Mouse (Mus musculus): ENCODE data around the gene Mrps5. TPM values are rescaled to one million over a fixed set of nuclear protein-coding genes. Genes with fewer than 3 reads are reported as not detected.
"Not testable (repeated sequence)": the region's sequence is repeated elsewhere in the genome, so short reads cannot be mapped to it uniquely, and the experiment has no call there.

The Mrps5 gene
- polyA plus RNA-seq, 1 experiment from 2014 or later: 173 TPM

GRCm38 (mm10) chr2:127559070-127559966, 27.7 kb upstream of the Mrps5 start:
- peak overlapping the region; percentile 61 for H3K4me2 ChIP-seq (ENCODE audit: low read length)
- peaks cover 9% of the 10 kb centered on the region for H3K4me1 ChIP-seq (replicated peaks; ENCODE audit: control insufficient read depth, insufficient read depth, low read length)
- peaks cover 10% of the 10 kb centered on the region for H3K27me3 ChIP-seq (replicated peaks; ENCODE audit: control insufficient read depth, insufficient read depth, low read length)
- H3K27ac ChIP-seq (ENCODE audit: low read length): 0 out of 2 replicates have a peak overlapping the region, but pooled peaks have one; percentile 43
- peak overlapping the region; percentile 41 for H3K4me3 ChIP-seq (replicated peaks; ENCODE audit: low read length)
- no peaks in the 10 kb centered on the region for H3K36me3 ChIP-seq (ENCODE audit: control insufficient read depth, insufficient read depth)
- H3K9me3 ChIP-seq (ENCODE audit: control insufficient read depth, low read length): no peaks in the 10 kb centered on the region
- peak; percentile 100 for ATAC-seq
- H3K9ac ChIP-seq (replicated peaks; ENCODE audit: low read depth, low read length): peak overlapping the region; percentile 18
- 10% methylated on average over 18 of the region's 18 CpGs for WGBS

GRCm38 (mm10) chr2:127573322-127573721, 13.7 kb upstream of the Mrps5 start:
- H3K4me3 ChIP-seq (replicated peaks; ENCODE audit: low read length): no peak overlapping the region
- peaks cover 22% of the 10 kb centered on the region for H3K36me3 ChIP-seq (ENCODE audit: control insufficient read depth, insufficient read depth)
- no peaks in the 10 kb centered on the region for H3K9me3 ChIP-seq (ENCODE audit: control insufficient read depth, low read length)
- ATAC-seq: no peak
- H3K27ac ChIP-seq (ENCODE audit: low read length): no peak overlapping the region
- H3K27me3 ChIP-seq (replicated peaks; ENCODE audit: control insufficient read depth, insufficient read depth, low read length): no peaks in the 10 kb centered on the region
- 61% methylated on average over 1 of the region's 1 CpGs for WGBS
- no peak overlapping the region for H3K4me2 ChIP-seq (ENCODE audit: low read length)
- H3K9ac ChIP-seq (replicated peaks; ENCODE audit: low read depth, low read length): no peak overlapping the region
- H3K4me1 ChIP-seq (replicated peaks; ENCODE audit: control insufficient read depth, insufficient read depth, low read length): no peaks in the 10 kb centered on the region

GRCm38 (mm10) chr2:127584436-127584858, 2.6 kb upstream of the Mrps5 start:
- H3K36me3 ChIP-seq (ENCODE audit: control insufficient read depth, insufficient read depth): no peaks in the 10 kb centered on the region
- no peak overlapping the region for H3K27ac ChIP-seq (ENCODE audit: low read length)
- peak overlapping the region; percentile 75 for H3K9ac ChIP-seq (replicated peaks; ENCODE audit: low read depth, low read length)
- 0% methylated on average over 24 of the region's 24 CpGs for WGBS
- H3K9me3 ChIP-seq (ENCODE audit: control insufficient read depth, low read length): no peaks in the 10 kb centered on the region
- ATAC-seq: peak; percentile 91
- peaks cover 29% of the 10 kb centered on the region for H3K4me1 ChIP-seq (replicated peaks; ENCODE audit: control insufficient read depth, insufficient read depth, low read length)
- peak overlapping the region; percentile 84 for H3K4me3 ChIP-seq (replicated peaks; ENCODE audit: low read length)
- peak overlapping the region; percentile 81 for H3K4me2 ChIP-seq (ENCODE audit: low read length)
- no peaks in the 10 kb centered on the region for H3K27me3 ChIP-seq (replicated peaks; ENCODE audit: control insufficient read depth, insufficient read depth, low read length)

- whole genome bisulfite sequencing: under 1% methylated on average over 22 of the region's 22 CpGs
- H3K27ac ChIP-seq (ENCODE audit: low read length): peak overlapping the region; percentile 95
- no peaks in the 10 kb centered on the region for H3K27me3 ChIP-seq (replicated peaks; ENCODE audit: control insufficient read depth, insufficient read depth, low read length)
- H3K4me2 ChIP-seq (ENCODE audit: low read length): peak overlapping the region; percentile 71
- ATAC-seq: peak; percentile 22; the same call in 1 of the 2 replicates
- peaks cover 29% of the 10 kb centered on the region for H3K4me1 ChIP-seq (replicated peaks; ENCODE audit: control insufficient read depth, insufficient read depth, low read length)
- peak overlapping the region; percentile 97 for H3K4me3 ChIP-seq (replicated peaks; ENCODE audit: low read length)
- H3K36me3 ChIP-seq (ENCODE audit: control insufficient read depth, insufficient read depth): peaks cover 3% of the 10 kb centered on the region; the same call in 1 of the 2 replicates
- H3K9ac ChIP-seq (replicated peaks; ENCODE audit: low read depth, low read length): peak overlapping the region; percentile 96
- no peaks in the 10 kb centered on the region for H3K9me3 ChIP-seq (ENCODE audit: control insufficient read depth, low read length)
These were observed 457 bp downstream of the Mrps5 start for GRCm38 (mm10) chr2:127587514-127587844.

GRCm38 (mm10) chr2:127588897-127589296, 1.9 kb downstream of the Mrps5 start:
- no peak overlapping the region for H3K27ac ChIP-seq (ENCODE audit: low read length)
- ATAC-seq: no peak
- no peak overlapping the region for H3K9ac ChIP-seq (replicated peaks; ENCODE audit: low read depth, low read length)
- no peaks in the 10 kb centered on the region for H3K9me3 ChIP-seq (ENCODE audit: control insufficient read depth, low read length)
- H3K4me3 ChIP-seq (replicated peaks; ENCODE audit: low read length): no peak overlapping the region
- peaks cover 8% of the 10 kb centered on the region for H3K36me3 ChIP-seq (ENCODE audit: control insufficient read depth, insufficient read depth)
- no peak overlapping the region for H3K4me2 ChIP-seq (ENCODE audit: low read length)
- H3K4me1 ChIP-seq (replicated peaks; ENCODE audit: control insufficient read depth, insufficient read depth, low read length): peaks cover 22% of the 10 kb centered on the region
- 86% methylated on average over 9 of the region's 9 CpGs for WGBS
- no peaks in the 10 kb centered on the region for H3K27me3 ChIP-seq (replicated peaks; ENCODE audit: control insufficient read depth, insufficient read depth, low read length)

- Histone ChIP-seq H3K4me3 (replicated peaks; ENCODE audit: low read length) (no peak overlapping the region), H3K9me3 (ENCODE audit: control insufficient read depth, low read length) (no peaks in the 10 kb centered on the region), H3K27me3 (replicated peaks; ENCODE audit: control insufficient read depth, insufficient read depth, low read length) (no peaks in the 10 kb centered on the region), H3K4me1 (replicated peaks; ENCODE audit: control insufficient read depth, insufficient read depth, low read length) (peaks cover 16% of the 10 kb centered on the region), H3K36me3 (ENCODE audit: control insufficient read depth, insufficient read depth) (peaks cover 12% of the 10 kb centered on the region), H3K9ac (replicated peaks; ENCODE audit: low read depth, low read length) (no peak overlapping the region), H3K4me2 (ENCODE audit: low read length) (no peak overlapping the region), H3K27ac (ENCODE audit: low read length) (no peak overlapping the region)
- ATAC-seq: no peak
- 79% methylated on average over 15 of the region's 15 CpGs for WGBS
These were observed 3.2 kb downstream of the Mrps5 start for GRCm38 (mm10) chr2:127590204-127590603.

GRCm38 (mm10) chr2:127590840-127591239, 3.8 kb downstream of the Mrps5 start:
- Histone ChIP-seq H3K9me3 (ENCODE audit: control insufficient read depth, low read length) (no peaks in the 10 kb centered on the region), H3K9ac (replicated peaks; ENCODE audit: low read depth, low read length) (no peak overlapping the region), H3K4me1 (replicated peaks; ENCODE audit: control insufficient read depth, insufficient read depth, low read length) (peaks cover 16% of the 10 kb centered on the region), H3K36me3 (ENCODE audit: control insufficient read depth, insufficient read depth) (peaks cover 19% of the 10 kb centered on the region), H3K4me2 (ENCODE audit: low read length) (no peak overlapping the region), H3K27ac (ENCODE audit: low read length) (no peak overlapping the region), H3K4me3 (replicated peaks; ENCODE audit: low read length) (no peak overlapping the region), H3K27me3 (replicated peaks; ENCODE audit: control insufficient read depth, insufficient read depth, low read length) (no peaks in the 10 kb centered on the region)
- ATAC-seq: no peak
- 89% methylated on average over 4 of the region's 4 CpGs for WGBS

GRCm38 (mm10) chr2:127603383-127603782, 16.4 kb downstream of the Mrps5 start:
- H3K4me3 ChIP-seq (replicated peaks; ENCODE audit: low read length); H3K27ac ChIP-seq (ENCODE audit: low read length); H3K4me2 ChIP-seq (ENCODE audit: low read length); ATAC-seq; H3K9me3 ChIP-seq (ENCODE audit: control insufficient read depth, low read length); H3K27me3 ChIP-seq (replicated peaks; ENCODE audit: control insufficient read depth, insufficient read depth, low read length); H3K4me1 ChIP-seq (replicated peaks; ENCODE audit: control insufficient read depth, insufficient read depth, low read length); H3K9ac ChIP-seq (replicated peaks; ENCODE audit: low read depth, low read length): not testable (repeated sequence)
- H3K36me3 ChIP-seq (ENCODE audit: control insufficient read depth, insufficient read depth): peaks cover 47% of the 10 kb centered on the region
- WGBS: 97% methylated on average over 5 of the region's 8 CpGs

GRCm38 (mm10) chr2:127605203-127605602, 18.2 kb downstream of the Mrps5 start:
- H3K27me3 ChIP-seq (replicated peaks; ENCODE audit: control insufficient read depth, insufficient read depth, low read length): no peaks in the 10 kb centered on the region
- no peaks in the 10 kb centered on the region for H3K4me1 ChIP-seq (replicated peaks; ENCODE audit: control insufficient read depth, insufficient read depth, low read length)
- H3K9ac ChIP-seq (replicated peaks; ENCODE audit: low read depth, low read length): no peak overlapping the region
- no peak overlapping the region for H3K4me3 ChIP-seq (replicated peaks; ENCODE audit: low read length)
- H3K36me3 ChIP-seq (ENCODE audit: control insufficient read depth, insufficient read depth): peaks cover 34% of the 10 kb centered on the region
- ATAC-seq: no peak
- 88% methylated on average over 3 of the region's 3 CpGs for WGBS
- H3K4me2 ChIP-seq (ENCODE audit: low read length): no peak overlapping the region
- H3K27ac ChIP-seq (ENCODE audit: low read length): no peak overlapping the region
- no peaks in the 10 kb centered on the region for H3K9me3 ChIP-seq (ENCODE audit: control insufficient read depth, low read length)

Measured in forebrain, embryonic 16.5 days (tissue).